Mouse (Mus musculus) thymus, adult 2 months (tissue): Measurements from ENCODE around the gene Gdpd1.

Source experiments
- CTCF ChIP-seq: fragments of 200-500 bp; IDR thresholded peaks from 2 replicates; pipeline ENCODE4 v1.5.1; 2012; ENCODE audit warnings: mild to moderate bottlenecking, control low read depth, low read length, moderate library complexity, borderline replicate concordance; ENCODE audit not compliant: control insufficient read depth, poor library complexity, insufficient read depth; ENCODE audit errors: extremely low read depth
- POLR2A ChIP-seq: fragments of 200-500 bp; IDR thresholded peaks from 2 replicates; pipeline ENCODE4 v1.6.1; 2012; ENCODE audit warnings: mild to moderate bottlenecking, low read length, control low read depth, moderate library complexity; ENCODE audit not compliant: control insufficient read depth, poor library complexity, insufficient read depth; ENCODE audit errors: extremely low read depth

DNA sequence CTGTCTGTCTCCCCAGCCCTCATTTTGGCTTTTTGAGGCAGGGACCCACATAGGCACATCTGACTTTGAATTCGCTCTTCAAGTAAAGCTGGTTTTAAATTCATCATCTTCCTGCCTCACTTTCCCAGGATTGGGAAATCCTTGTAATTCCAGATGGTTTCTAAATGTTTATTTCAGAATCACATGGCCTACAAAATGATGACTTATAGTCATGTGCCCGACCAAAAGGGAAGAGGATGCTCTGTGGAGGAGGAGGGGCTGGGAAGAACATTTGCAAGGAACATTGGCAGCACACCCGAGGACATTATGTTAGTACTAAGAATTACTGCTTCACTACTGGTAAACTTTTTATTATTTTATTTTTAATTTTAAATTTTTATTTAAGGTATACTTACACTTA lies 48.5 kb downstream of the Gdpd1 start:
- TF ChIP-seq CTCF (no peak), POLR2A (no peak)
